Mouse (Mus musculus): ENCODE measurements around the gene Il13. TPM values are rescaled to one million over a fixed set of nuclear protein-coding genes. Genes with fewer than 3 reads are reported as not detected.

The Il13 gene
- polyA plus RNA-seq, 1 experiment from 2014 or later = not detected

GRCm38 (mm10) chr11:53637046-53637802 lies 2.7 kb upstream of the Il13 start:
- 0 out of 2 replicates have a peak, but pooled peaks cover 2% of the 10 kb centered on the region for H3K4me1 ChIP-seq (ENCODE audit: control insufficient read depth, insufficient read depth, low read length)
- peaks cover 18% of the 10 kb centered on the region for H3K27me3 ChIP-seq (ENCODE audit: control insufficient read depth, insufficient read depth, low read length)
- H3K36me3 ChIP-seq (ENCODE audit: control insufficient read depth, insufficient read depth, low read length) = no peaks in the 10 kb centered on the region
- WGBS = 27% methylated on average over 21 of the region's 21 CpGs
- H3K9ac ChIP-seq (replicated peaks; ENCODE audit: low read length) = no peak overlapping the region
- DNase-seq (peak; percentile 5), ATAC-seq (ENCODE audit: low FRiP score, low TSS enrichment) (no peak)
- no peaks in the 10 kb centered on the region for H3K9me3 ChIP-seq (ENCODE audit: control insufficient read depth, low read length)
- H3K27ac ChIP-seq (replicated peaks; ENCODE audit: low read depth, low read length) = no peak overlapping the region
- H3K4me3 ChIP-seq (replicated peaks; ENCODE audit: low read depth, low read length) = no peak overlapping the region
- H3K4me2 ChIP-seq (ENCODE audit: low read length) = no peak overlapping the region

GRCm38 (mm10) chr11:53636183-53636646 lies 1.7 kb upstream of the Il13 start:
- 1% methylated on average over 39 of the region's 40 CpGs for WGBS
- no peaks in the 10 kb centered on the region for H3K36me3 ChIP-seq (ENCODE audit: control insufficient read depth, insufficient read depth, low read length)

DNA sequence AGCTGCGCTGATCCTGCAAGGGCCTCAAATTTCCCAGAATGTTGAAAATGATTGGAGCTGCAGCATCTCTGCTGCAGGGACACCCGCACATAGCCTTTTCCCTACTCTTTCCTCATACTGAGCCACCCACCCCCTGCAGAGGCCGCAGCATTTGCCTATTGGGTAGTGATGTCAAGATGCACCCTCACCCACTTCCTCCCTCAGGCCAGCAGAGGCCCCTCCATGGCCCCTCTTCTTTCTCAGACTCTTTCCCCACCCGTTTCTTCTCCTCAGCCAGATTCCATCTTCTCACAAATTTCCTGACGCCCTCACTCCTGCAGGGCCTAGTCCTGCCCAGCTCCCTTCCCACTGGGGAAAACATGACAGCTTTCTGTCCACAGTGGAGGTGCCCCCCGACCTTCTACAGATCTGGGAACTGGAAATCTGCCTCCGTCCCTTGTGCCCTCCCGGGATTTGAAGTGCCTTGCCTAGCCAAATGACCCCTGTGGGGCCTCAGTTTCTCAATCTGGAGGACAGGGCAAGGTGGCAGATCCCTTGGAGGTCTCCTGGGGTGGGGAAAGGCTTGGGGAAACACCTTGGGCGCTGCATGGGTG lies 1.2 kb upstream of the Il13 start:
- Histone ChIP-seq H3K4me1 (ENCODE audit: control insufficient read depth, insufficient read depth, low read length) (0 out of 2 replicates have a peak, but pooled peaks cover 2% of the 10 kb centered on the region), H3K27ac (replicated peaks; ENCODE audit: low read depth, low read length) (no peak overlapping the region), H3K27me3 (ENCODE audit: control insufficient read depth, insufficient read depth, low read length) (peaks cover 18% of the 10 kb centered on the region), H3K4me2 (ENCODE audit: low read length) (peak overlapping the region; percentile 54), H3K9me3 (ENCODE audit: control insufficient read depth, low read length) (no peaks in the 10 kb centered on the region), H3K36me3 (ENCODE audit: control insufficient read depth, insufficient read depth, low read length) (no peaks in the 10 kb centered on the region), H3K9ac (replicated peaks; ENCODE audit: low read length) (no peak overlapping the region; the same call in 1 of the 2 replicates), H3K4me3 (replicated peaks; ENCODE audit: low read depth, low read length) (peak overlapping the region; percentile 29)
- ATAC-seq (ENCODE audit: low FRiP score, low TSS enrichment) (no peak), DNase-seq (no peak)
- WGBS = 38% methylated on average over 9 of the region's 9 CpGs

More at GRCm38 (mm10) chr11:53636183-53636646, 1.7 kb upstream of the Il13 start:
- no peak overlapping the region for H3K27ac ChIP-seq (replicated peaks; ENCODE audit: low read depth, low read length)
- peak overlapping the region; percentile 54 for H3K4me2 ChIP-seq (ENCODE audit: low read length)
- H3K4me3 ChIP-seq (replicated peaks; ENCODE audit: low read depth, low read length) = peak overlapping the region; percentile 29
- peak; percentile 32 for DNase-seq
- H3K9ac ChIP-seq (replicated peaks; ENCODE audit: low read length) = no peak overlapping the region; the same call in 1 of the 2 replicates
- no peak for ATAC-seq (ENCODE audit: low FRiP score, low TSS enrichment)
- H3K4me1 ChIP-seq (ENCODE audit: control insufficient read depth, insufficient read depth, low read length) = 0 out of 2 replicates have a peak, but pooled peaks cover 2% of the 10 kb centered on the region
- peaks cover 18% of the 10 kb centered on the region for H3K27me3 ChIP-seq (ENCODE audit: control insufficient read depth, insufficient read depth, low read length)
- H3K9me3 ChIP-seq (ENCODE audit: control insufficient read depth, low read length) = no peaks in the 10 kb centered on the region

DNA sequence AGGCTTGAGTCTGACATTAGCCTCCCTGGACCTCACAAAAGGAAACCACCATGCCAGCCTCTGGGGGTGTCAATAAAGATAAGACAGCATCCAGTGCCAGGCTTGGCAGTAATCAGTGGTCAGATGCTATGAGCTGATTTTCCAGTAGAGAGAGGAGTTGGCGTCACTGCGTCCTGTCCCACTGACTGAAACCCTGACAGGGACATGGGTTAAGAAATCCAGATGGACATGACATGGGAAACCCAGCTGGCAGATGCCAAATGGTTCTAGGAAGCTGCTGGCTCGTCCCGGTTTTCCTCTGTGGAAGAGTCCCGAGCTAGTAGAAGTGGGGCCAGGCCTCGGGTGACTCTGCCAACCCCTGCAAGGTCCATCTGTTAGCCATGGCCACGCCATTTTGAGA lies 858 bp downstream of the Il13 start:
- DNase-seq (no peak), ATAC-seq (ENCODE audit: low FRiP score, low TSS enrichment) (no peak)
- Histone ChIP-seq H3K4me3 (replicated peaks; ENCODE audit: low read depth, low read length) (no peak overlapping the region), H3K9me3 (ENCODE audit: control insufficient read depth, low read length) (no peaks in the 10 kb centered on the region), H3K27me3 (ENCODE audit: control insufficient read depth, insufficient read depth, low read length) (peaks cover 18% of the 10 kb centered on the region), H3K4me1 (ENCODE audit: control insufficient read depth, insufficient read depth, low read length) (0 out of 2 replicates have a peak, but pooled peaks cover 2% of the 10 kb centered on the region), H3K27ac (replicated peaks; ENCODE audit: low read depth, low read length) (no peak overlapping the region), H3K4me2 (ENCODE audit: low read length) (no peak overlapping the region), H3K36me3 (ENCODE audit: control insufficient read depth, insufficient read depth, low read length) (no peaks in the 10 kb centered on the region), H3K9ac (replicated peaks; ENCODE audit: low read length) (no peak overlapping the region)
- WGBS = 92% methylated on average over 7 of the region's 7 CpGs

DNA sequence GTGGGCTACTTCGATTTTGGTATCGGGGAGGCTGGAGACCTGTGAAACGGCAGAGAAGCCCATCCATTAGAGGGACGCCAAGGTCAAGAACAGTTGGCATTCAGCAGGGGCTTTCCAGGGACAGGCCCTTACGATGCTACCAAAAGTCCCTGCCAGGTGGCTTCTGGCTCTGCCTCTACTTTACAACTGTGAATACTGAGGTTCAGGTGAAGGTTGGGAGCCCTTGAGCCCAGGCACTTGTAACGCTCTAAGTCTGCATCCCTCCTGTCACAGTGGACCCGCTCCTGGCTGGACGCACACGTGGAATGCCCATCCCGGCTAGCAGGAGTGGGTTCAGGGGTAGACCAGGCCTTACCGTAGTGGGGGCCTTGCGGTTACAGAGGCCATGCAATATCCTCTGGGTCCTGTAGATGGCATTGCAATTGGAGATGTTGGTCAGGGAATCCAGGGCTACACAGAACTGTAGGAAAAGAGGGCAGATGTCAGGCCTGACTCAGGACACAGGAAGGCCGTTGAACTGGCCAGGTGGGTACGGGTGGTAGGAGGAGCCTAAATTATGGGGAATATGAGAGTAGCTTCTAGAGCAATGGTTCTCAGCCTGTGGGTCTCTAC lies 2.3 kb downstream of the Il13 start:
- peaks cover 18% of the 10 kb centered on the region for H3K27me3 ChIP-seq (ENCODE audit: control insufficient read depth, insufficient read depth, low read length)

GRCm38 (mm10) chr11:53627859-53628258 lies 6.6 kb downstream of the Il13 start:
- Histone ChIP-seq H3K27me3 (ENCODE audit: control insufficient read depth, insufficient read depth, low read length) (no peaks in the 10 kb centered on the region), H3K4me1 (ENCODE audit: control insufficient read depth, insufficient read depth, low read length) (no peaks in the 10 kb centered on the region), H3K27ac (replicated peaks; ENCODE audit: low read depth, low read length) (no peak overlapping the region), H3K36me3 (ENCODE audit: control insufficient read depth, insufficient read depth, low read length) (no peaks in the 10 kb centered on the region), H3K4me3 (replicated peaks; ENCODE audit: low read depth, low read length) (no peak overlapping the region), H3K9ac (replicated peaks; ENCODE audit: low read length) (no peak overlapping the region), H3K4me2 (ENCODE audit: low read length) (no peak overlapping the region), H3K9me3 (ENCODE audit: control insufficient read depth, low read length) (no peaks in the 10 kb centered on the region)
- 8% methylated on average over 1 of the region's 1 CpGs for WGBS
- ATAC-seq (ENCODE audit: low FRiP score, low TSS enrichment) (peak; percentile 46; the same call in 1 of the 2 replicates), DNase-seq (peak; percentile 93)

More for the DNA sequence above, 2.3 kb downstream of the Il13 start:
- H3K36me3 ChIP-seq (ENCODE audit: control insufficient read depth, insufficient read depth, low read length) = no peaks in the 10 kb centered on the region
- no peak overlapping the region for H3K27ac ChIP-seq (replicated peaks; ENCODE audit: low read depth, low read length)
- H3K9ac ChIP-seq (replicated peaks; ENCODE audit: low read length) = no peak overlapping the region
- DNase-seq (peak; percentile 35), ATAC-seq (ENCODE audit: low FRiP score, low TSS enrichment) (no peak)
- H3K9me3 ChIP-seq (ENCODE audit: control insufficient read depth, low read length) = no peaks in the 10 kb centered on the region
- H3K4me3 ChIP-seq (replicated peaks; ENCODE audit: low read depth, low read length) = no peak overlapping the region
- H3K4me2 ChIP-seq (ENCODE audit: low read length) = no peak overlapping the region
- WGBS = 68% methylated on average over 14 of the region's 14 CpGs
- 0 out of 2 replicates have a peak, but pooled peaks cover 2% of the 10 kb centered on the region for H3K4me1 ChIP-seq (ENCODE audit: control insufficient read depth, insufficient read depth, low read length)

DNA sequence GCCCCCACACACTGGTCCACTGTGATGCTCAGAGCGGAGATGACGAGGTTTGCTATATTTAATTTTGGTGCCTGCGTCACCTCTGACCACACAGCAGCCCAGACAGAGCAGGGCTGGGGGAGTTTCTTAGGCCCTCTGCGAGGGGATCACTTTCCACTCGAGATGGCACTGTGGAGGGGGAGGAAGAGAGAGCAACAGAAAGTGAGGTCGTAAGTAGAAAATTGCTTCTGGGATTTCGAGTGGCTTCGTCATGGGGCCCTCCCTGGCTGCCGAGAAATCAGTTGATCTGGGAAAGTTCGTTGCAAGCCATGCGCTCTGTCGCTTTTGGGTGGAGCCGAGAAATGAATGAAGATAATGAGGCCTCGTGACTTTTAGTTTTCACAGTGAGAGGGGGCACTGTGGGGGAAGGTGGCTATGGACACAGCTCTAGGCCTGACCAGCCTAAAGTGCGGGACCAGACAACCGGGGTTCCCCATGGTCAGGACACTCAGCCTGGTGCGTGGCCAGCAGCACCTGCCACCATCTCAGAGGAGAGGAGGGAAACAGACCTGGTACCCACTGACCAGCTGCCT lies 7.6 kb downstream of the Il13 start:
- Histone ChIP-seq H3K4me3 (replicated peaks; ENCODE audit: low read depth, low read length) (no peak overlapping the region), H3K27ac (replicated peaks; ENCODE audit: low read depth, low read length) (no peak overlapping the region), H3K27me3 (ENCODE audit: control insufficient read depth, insufficient read depth, low read length) (no peaks in the 10 kb centered on the region), H3K9me3 (ENCODE audit: control insufficient read depth, low read length) (no peaks in the 10 kb centered on the region), H3K9ac (replicated peaks; ENCODE audit: low read length) (no peak overlapping the region), H3K4me1 (ENCODE audit: control insufficient read depth, insufficient read depth, low read length) (no peaks in the 10 kb centered on the region), H3K36me3 (ENCODE audit: control insufficient read depth, insufficient read depth, low read length) (no peaks in the 10 kb centered on the region), H3K4me2 (ENCODE audit: low read length) (no peak overlapping the region)
- ATAC-seq (ENCODE audit: low FRiP score, low TSS enrichment) (no peak), DNase-seq (no peak)
- 61% methylated on average over 17 of the region's 17 CpGs for WGBS

GRCm38 (mm10) chr11:53624124-53624523 lies 10.4 kb downstream of the Il13 start:
- Histone ChIP-seq H3K9me3 (ENCODE audit: control insufficient read depth, low read length) (no peaks in the 10 kb centered on the region), H3K9ac (replicated peaks; ENCODE audit: low read length) (no peak overlapping the region), H3K4me3 (replicated peaks; ENCODE audit: low read depth, low read length) (no peak overlapping the region), H3K27me3 (ENCODE audit: control insufficient read depth, insufficient read depth, low read length) (no peaks in the 10 kb centered on the region), H3K4me1 (ENCODE audit: control insufficient read depth, insufficient read depth, low read length) (no peaks in the 10 kb centered on the region), H3K27ac (replicated peaks; ENCODE audit: low read depth, low read length) (no peak overlapping the region), H3K4me2 (ENCODE audit: low read length) (no peak overlapping the region), H3K36me3 (ENCODE audit: control insufficient read depth, insufficient read depth, low read length) (no peaks in the 10 kb centered on the region)
- ATAC-seq (ENCODE audit: low FRiP score, low TSS enrichment) (no peak), DNase-seq (no peak)
- 98% methylated on average over 2 of the region's 2 CpGs for WGBS

Data from midbrain, embryonic 14.5 days (tissue).